Mouse (Mus musculus): ENCODE data around the gene Ints13.
"Not testable (repeated sequence)": the region's sequence is repeated elsewhere in the genome, so short reads cannot be mapped to it uniquely, and the experiment has no call there.

Ints13 gene

GRCm38 (mm10) chr6:146577310-146578109 lies at the start of gene Ints13:
TSS of gene Ints13 (minus strand) at chr6:146577835.
- peak; percentile 96 for DNase-seq (ENCODE audit: low read depth)

GRCm38 (mm10) chr6:146616670-146617069 lies 39.0 kb upstream of the Ints13 start:
- DNase-seq (ENCODE audit: low read depth): no peak

- DNase-seq (ENCODE audit: low read depth): no peak
These were observed 38.3 kb upstream of the Ints13 start for GRCm38 (mm10) chr6:146615891-146616290.

- DNase-seq (ENCODE audit: low read depth): no peak
These were observed 36.9 kb upstream of the Ints13 start for GRCm38 (mm10) chr6:146614541-146614940.

GRCm38 (mm10) chr6:146613907-146614306 lies 36.3 kb upstream of the Ints13 start:
- no peak for DNase-seq (ENCODE audit: low read depth)

GRCm38 (mm10) chr6:146612736-146613135 lies 35.1 kb upstream of the Ints13 start:
- no peak for DNase-seq (ENCODE audit: low read depth)

- no peak for DNase-seq (ENCODE audit: low read depth)
These were observed 34.3 kb upstream of the Ints13 start for GRCm38 (mm10) chr6:146611897-146612296.

- DNase-seq (ENCODE audit: low read depth): no peak
These were observed 33.8 kb upstream of the Ints13 start for GRCm38 (mm10) chr6:146611385-146611784.

GRCm38 (mm10) chr6:146603651-146604050 lies 26.0 kb upstream of the Ints13 start:
- no peak for DNase-seq (ENCODE audit: low read depth)

GRCm38 (mm10) chr6:146602601-146603000 lies 25.0 kb upstream of the Ints13 start:
- no peak for DNase-seq (ENCODE audit: low read depth)

GRCm38 (mm10) chr6:146585134-146585533 lies 7.5 kb upstream of the Ints13 start:
- no peak for DNase-seq (ENCODE audit: low read depth)

- DNase-seq (ENCODE audit: low read depth): no peak
These were observed 5.9 kb upstream of the Ints13 start for GRCm38 (mm10) chr6:146583366-146584046.

- DNase-seq (ENCODE audit: low read depth): no peak
These were observed 2.8 kb upstream of the Ints13 start for GRCm38 (mm10) chr6:146580381-146580926.

GRCm38 (mm10) chr6:146578586-146578985 lies 951 bp upstream of the Ints13 start:
- no peak for DNase-seq (ENCODE audit: low read depth)

GRCm38 (mm10) chr6:146578111-146578531 lies 486 bp upstream of the Ints13 start:
- peak; percentile 37 for DNase-seq (ENCODE audit: low read depth)

- no peak for DNase-seq (ENCODE audit: low read depth)
These were observed 732 bp downstream of the Ints13 start, which contains the start of gene Fgfr1op2 for GRCm38 (mm10) chr6:146576903-146577302. TSS of gene Fgfr1op2 (plus strand) at chr6:146577203.

- no peak for DNase-seq (ENCODE audit: low read depth)
These were observed 5.6 kb downstream of the Ints13 start for GRCm38 (mm10) chr6:146572073-146572472.

- DNase-seq (ENCODE audit: low read depth): not testable (repeated sequence)
These were observed 15.2 kb downstream of the Ints13 start for GRCm38 (mm10) chr6:146562461-146562860.

- no peak for DNase-seq (ENCODE audit: low read depth)
These were observed 26.3 kb downstream of the Ints13 start for GRCm38 (mm10) chr6:146551326-146551725.

- DNase-seq (ENCODE audit: low read depth): no peak
These were observed 27.2 kb downstream of the Ints13 start for GRCm38 (mm10) chr6:146550421-146550820.

GRCm38 (mm10) chr6:146545289-146545865 lies 32.3 kb downstream of the Ints13 start:
- DNase-seq (ENCODE audit: low read depth): no peak

- no peak for DNase-seq (ENCODE audit: low read depth)
These were observed 33.0 kb downstream of the Ints13 start for GRCm38 (mm10) chr6:146544622-146545021.

- no peak for DNase-seq (ENCODE audit: low read depth)
These were observed 37.2 kb downstream of the Ints13 start for GRCm38 (mm10) chr6:146540386-146540785.

All from c-Kit-positive CD71-negative TER-119-negative erythroid progenitor cells, embryonic 14.5 days (primary cell).